8 mouse cellular contexts compared by ENCODE assay signal in genomic region chr6:34316854-34317771, GRCm38 (mm10). TPM values are rescaled to one million over a fixed set of nuclear protein-coding genes. Genes with fewer than 3 reads are reported as not detected.
DNase-seq lines count a peak whose midpoint lies in the region; ATAC-seq lines count a peak whose summit lies in the region.

Gene Akr1b3 (minus strand): TSS chr6:34317478.

- H3K27me3 ChIP-seq in hindbrain, embryonic 15.5 days: no peaks in the 10 kb centered on the region

- peak within 1 kb of the TSS; percentile 68 for H3K9ac ChIP-seq in hindbrain, embryonic 15.5 days

- H3K27ac ChIP-seq in hindbrain, embryonic 15.5 days (replicated peaks): peak within 1 kb of the TSS; percentile 61

- DNase-seq in T-cell, adult 2 months (ENCODE audit: low spot score): peak; percentile 91
- peak; percentile 84 for DNase-seq in cerebellum, postnatal 36 days
- DNase-seq in frontal cortex, postnatal 36 days (ENCODE audit: low spot score in 2 of 2): peak; percentile 82 to 92
- peak; percentile 86 for DNase-seq in left cerebral cortex, adult 11 months (ENCODE audit: low spot score)
- peak; percentile 92 to 96 for DNase-seq in lung, postnatal 4 days
- DNase-seq in retina, postnatal 7 days (ENCODE audit: low read depth, low spot score): peak; percentile 88
- peak; percentile 68 for DNase-seq in urinary bladder, adult 2 months (ENCODE audit: low spot score)

- H3K4me1 ChIP-seq in hindbrain, embryonic 15.5 days (replicated peaks): peaks cover 19% of the 10 kb centered on the region

- ATAC-seq in hindbrain, embryonic 15.5 days (ENCODE audit: low FRiP score, low read depth): peak; percentile 100

- peak within 1 kb of the TSS; percentile 78 for H3K4me3 ChIP-seq in hindbrain, embryonic 15.5 days

- peak within 1 kb of the TSS; percentile 91 for H3K4me2 ChIP-seq in hindbrain, embryonic 15.5 days

- no peaks in the 10 kb centered on the region; the same call in 1 of the 2 replicates for H3K36me3 ChIP-seq in hindbrain, embryonic 15.5 days

- no peaks in the 10 kb centered on the region for H3K9me3 ChIP-seq in hindbrain, embryonic 15.5 days

- under 1% methylated on average over 60 of the region's 60 CpGs for WGBS in hindbrain, embryonic 15.5 days

RNA-seq across cellular contexts. Expression of gene Akr1b3, which starts in this region (rescaled TPM):
- polyA plus RNA-seq in hindbrain, embryonic 15.5 days (2015; fragmentation: Nextera tagmentation; extraction: Ambion mirVana): 119 and 127 TPM in 2 replicates
- 849 and 1,043 TPM in 2 replicates for polyA plus RNA-seq in urinary bladder, adult 2 months (2012; rRNA removed)

Comparison
In these comparisons a context has a peak if more than half of its experiments do, and no peak if none do; other contexts are left out.
1. Peak in every context shown above with its lines: DNase-seq, ATAC-seq, H3K4me3 ChIP-seq and H3K27ac ChIP-seq.